Mouse (Mus musculus): ENCODE measurements around the gene Jun. TPM values are rescaled to one million over a fixed set of nuclear protein-coding genes. Genes with fewer than 3 reads are reported as not detected.

The Jun gene
- polyA plus RNA-seq, 1 experiment: 16.7 TPM

- TF ChIP-seq POLR2A (IDR thresholded peaks at IDR 0.05; ENCODE audit: low read depth, low read length) (no peak), CTCF (IDR thresholded peaks at IDR 0.05; ENCODE audit: extremely low read depth, insufficient read depth, insufficient read length, insufficient replicate concordance) (no peak)
- H3K36me3 ChIP-seq (ENCODE audit: control insufficient read depth, insufficient read depth, low read length): no peaks in the 10 kb centered on the region
- H3K4me3 ChIP-seq (ENCODE audit: extremely low read depth, insufficient read depth, insufficient read length): no peak overlapping the region
- WGBS: 86% methylated on average over 2 of the region's 2 CpGs
- H3K27ac ChIP-seq (ENCODE audit: insufficient read depth, low read length): no peak overlapping the region
- H3K27me3 ChIP-seq (ENCODE audit: control insufficient read depth, insufficient read depth, low read length): no peaks in the 10 kb centered on the region
- no peak for DNase-seq (ENCODE audit: low read depth in 1 of 2, low spot score in 2 of 2)
- H3K4me1 ChIP-seq (ENCODE audit: control insufficient read depth, insufficient read depth, insufficient read length): no peaks in the 10 kb centered on the region; the same call in 1 of the 2 replicates
These were observed 44.7 kb upstream of the Jun start for GRCm38 (mm10) chr4:95096731-95097130.

GRCm38 (mm10) chr4:95095911-95096310 lies 43.9 kb upstream of the Jun start:
- DNase-seq (ENCODE audit: low read depth in 1 of 2, low spot score in 2 of 2): no peak
- Histone ChIP-seq H3K4me3 (ENCODE audit: extremely low read depth, insufficient read depth, insufficient read length) (no peak overlapping the region), H3K36me3 (ENCODE audit: control insufficient read depth, insufficient read depth, low read length) (no peaks in the 10 kb centered on the region), H3K27me3 (ENCODE audit: control insufficient read depth, insufficient read depth, low read length) (no peaks in the 10 kb centered on the region), H3K27ac (ENCODE audit: insufficient read depth, low read length) (no peak overlapping the region), H3K4me1 (ENCODE audit: control insufficient read depth, insufficient read depth, insufficient read length) (no peaks in the 10 kb centered on the region; the same call in 1 of the 2 replicates)
- TF ChIP-seq POLR2A (IDR thresholded peaks at IDR 0.05; ENCODE audit: low read depth, low read length) (no peak), CTCF (IDR thresholded peaks at IDR 0.05; ENCODE audit: extremely low read depth, insufficient read depth, insufficient read length, insufficient replicate concordance) (no peak)
- 90% methylated on average over 6 of the region's 6 CpGs for WGBS

DNA sequence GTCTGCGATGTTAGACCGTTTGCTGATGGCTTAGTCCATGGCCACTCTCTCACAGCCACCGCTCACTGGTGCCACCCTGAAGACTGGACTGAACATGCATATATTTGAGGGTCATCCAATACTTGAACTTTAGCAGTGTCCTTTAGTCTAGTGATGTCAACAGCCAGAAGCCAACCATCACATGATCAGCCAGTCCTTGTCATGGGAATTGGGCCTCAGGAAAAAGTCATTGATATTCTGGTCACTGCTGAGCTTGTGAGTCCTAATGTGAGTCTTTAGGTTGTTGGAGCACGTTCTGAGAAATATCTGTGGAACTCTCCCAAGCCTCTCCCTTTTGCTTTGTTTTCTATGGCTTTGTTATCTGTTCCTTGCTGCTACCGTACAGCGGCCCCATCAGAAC lies 43.3 kb upstream of the Jun start:
- H3K27ac ChIP-seq (ENCODE audit: insufficient read depth, low read length): no peak overlapping the region
- DNase-seq (ENCODE audit: low read depth in 1 of 2, low spot score in 2 of 2): no peak
- 95% methylated on average over 6 of the region's 6 CpGs for WGBS
- no peaks in the 10 kb centered on the region; the same call in 1 of the 2 replicates for H3K4me1 ChIP-seq (ENCODE audit: control insufficient read depth, insufficient read depth, insufficient read length)
- H3K4me3 ChIP-seq (ENCODE audit: extremely low read depth, insufficient read depth, insufficient read length): no peak overlapping the region
- no peak for TF ChIP-seq POLR2A (IDR thresholded peaks at IDR 0.05; ENCODE audit: low read depth, low read length)
- TF ChIP-seq CTCF (IDR thresholded peaks at IDR 0.05; ENCODE audit: extremely low read depth, insufficient read depth, insufficient read length, insufficient replicate concordance): no peak
- no peaks in the 10 kb centered on the region for H3K36me3 ChIP-seq (ENCODE audit: control insufficient read depth, insufficient read depth, low read length)
- H3K27me3 ChIP-seq (ENCODE audit: control insufficient read depth, insufficient read depth, low read length): no peaks in the 10 kb centered on the region

- Histone ChIP-seq H3K4me1 (ENCODE audit: control insufficient read depth, insufficient read depth, insufficient read length) (no peaks in the 10 kb centered on the region; the same call in 1 of the 2 replicates), H3K36me3 (ENCODE audit: control insufficient read depth, insufficient read depth, low read length) (no peaks in the 10 kb centered on the region), H3K4me3 (ENCODE audit: extremely low read depth, insufficient read depth, insufficient read length) (no peak overlapping the region), H3K27ac (ENCODE audit: insufficient read depth, low read length) (no peak overlapping the region), H3K27me3 (ENCODE audit: control insufficient read depth, insufficient read depth, low read length) (no peaks in the 10 kb centered on the region)
- TF ChIP-seq POLR2A (IDR thresholded peaks at IDR 0.05; ENCODE audit: low read depth, low read length): no peak
- 54% methylated on average over 4 of the region's 4 CpGs for WGBS
- DNase-seq (ENCODE audit: low read depth in 1 of 2, low spot score in 2 of 2): no peak
These were observed 42.7 kb upstream of the Jun start for GRCm38 (mm10) chr4:95094700-95095113.

- Histone ChIP-seq H3K4me1 (ENCODE audit: control insufficient read depth, insufficient read depth, insufficient read length) (no peaks in the 10 kb centered on the region; the same call in 1 of the 2 replicates), H3K27ac (ENCODE audit: insufficient read depth, low read length) (no peak overlapping the region), H3K4me3 (ENCODE audit: extremely low read depth, insufficient read depth, insufficient read length) (no peak overlapping the region), H3K36me3 (ENCODE audit: control insufficient read depth, insufficient read depth, low read length) (no peaks in the 10 kb centered on the region), H3K27me3 (ENCODE audit: control insufficient read depth, insufficient read depth, low read length) (no peaks in the 10 kb centered on the region; the same call in 1 of the 2 replicates)
- TF ChIP-seq POLR2A (IDR thresholded peaks at IDR 0.05; ENCODE audit: low read depth, low read length) (no peak), CTCF (IDR thresholded peaks at IDR 0.05; ENCODE audit: extremely low read depth, insufficient read depth, insufficient read length, insufficient replicate concordance) (no peak)
- WGBS: 88% methylated on average over 6 of the region's 6 CpGs
- DNase-seq (ENCODE audit: low read depth in 1 of 2, low spot score in 2 of 2): no peak
These were observed 41.6 kb upstream of the Jun start for GRCm38 (mm10) chr4:95093615-95094014.

DNA sequence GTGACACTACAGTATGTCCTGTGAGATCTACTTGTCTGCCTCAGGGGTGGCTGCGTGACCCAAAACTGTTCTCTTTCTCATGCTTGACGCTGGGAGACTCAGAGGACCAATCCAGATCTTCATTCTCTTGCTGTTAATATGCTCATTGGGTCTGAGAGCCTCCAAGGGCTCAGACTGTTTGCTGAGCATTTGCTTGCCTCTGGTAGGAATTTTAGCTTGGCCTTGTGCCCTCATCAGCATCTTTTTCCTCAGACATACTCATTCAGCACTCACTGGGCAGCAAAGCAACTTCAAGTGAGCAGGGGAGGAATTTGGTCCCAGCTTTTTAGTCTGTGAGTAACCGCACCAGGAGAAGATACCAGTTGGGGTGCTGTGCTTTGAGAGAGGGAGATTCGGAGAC lies 40.5 kb upstream of the Jun start:
- Histone ChIP-seq H3K4me1 (ENCODE audit: control insufficient read depth, insufficient read depth, insufficient read length) (no peaks in the 10 kb centered on the region; the same call in 1 of the 2 replicates), H3K36me3 (ENCODE audit: control insufficient read depth, insufficient read depth, low read length) (no peaks in the 10 kb centered on the region), H3K27ac (ENCODE audit: insufficient read depth, low read length) (no peak overlapping the region), H3K27me3 (ENCODE audit: control insufficient read depth, insufficient read depth, low read length) (no peaks in the 10 kb centered on the region; the same call in 1 of the 2 replicates), H3K4me3 (ENCODE audit: extremely low read depth, insufficient read depth, insufficient read length) (no peak overlapping the region)
- WGBS: 86% methylated on average over 4 of the region's 4 CpGs
- no peak for DNase-seq (ENCODE audit: low read depth in 1 of 2, low spot score in 2 of 2)
- TF ChIP-seq POLR2A (IDR thresholded peaks at IDR 0.05; ENCODE audit: low read depth, low read length): no peak
- TF ChIP-seq CTCF (IDR thresholded peaks at IDR 0.05; ENCODE audit: extremely low read depth, insufficient read depth, insufficient read length, insufficient replicate concordance): no peak

- TF ChIP-seq CTCF (IDR thresholded peaks at IDR 0.05; ENCODE audit: extremely low read depth, insufficient read depth, insufficient read length, insufficient replicate concordance) (no peak), POLR2A (IDR thresholded peaks at IDR 0.05; ENCODE audit: low read depth, low read length) (no peak)
- DNase-seq (ENCODE audit: low read depth in 1 of 2, low spot score in 2 of 2): no peak
- Histone ChIP-seq H3K36me3 (ENCODE audit: control insufficient read depth, insufficient read depth, low read length) (no peaks in the 10 kb centered on the region), H3K27me3 (ENCODE audit: control insufficient read depth, insufficient read depth, low read length) (no peaks in the 10 kb centered on the region; the same call in 1 of the 2 replicates), H3K4me3 (ENCODE audit: extremely low read depth, insufficient read depth, insufficient read length) (no peak overlapping the region), H3K27ac (ENCODE audit: insufficient read depth, low read length) (no peak overlapping the region), H3K4me1 (ENCODE audit: control insufficient read depth, insufficient read depth, insufficient read length) (no peaks in the 10 kb centered on the region)
- WGBS: 86% methylated on average over 4 of the region's 4 CpGs
These were observed 39.5 kb upstream of the Jun start for GRCm38 (mm10) chr4:95091536-95091935.

All from spleen, adult 2 months (tissue).